Mouse (Mus musculus) embryonic facial prominence, embryonic 11.5 days (tissue): Measurements from ENCODE around the gene Olfr987. TPM values are rescaled to one million over a fixed set of nuclear protein-coding genes. Genes with fewer than 3 reads are reported as not detected.
"Not testable (repeated sequence)": the region's sequence is repeated elsewhere in the genome, so short reads cannot be mapped to it uniquely, and the experiment has no call there.

ENCODE experiments used
- ATAC-seq: fragments of 200-750 bp; cut with Nextera tagmentation; replicated peaks from 2 replicates; pipeline ENCODE4 v1.8.0; 2017; ENCODE audit warnings: low read depth; ENCODE audit not compliant: insufficient number of reproducible peaks, low FRiP score, low TSS enrichment
- DNase-seq: peaks from one replicate; pipeline ENCODE4 v3.0.0-alpha.2; 2015; ENCODE audit warnings: low spot score
- H3K27ac ChIP-seq: fragments of 300-500 bp; sonication (generic); replicated peaks from 2 replicates; pipeline ENCODE4 v1.5.1; 2014; ENCODE audit warnings: mild to moderate bottlenecking, low read depth, low read length, control low read depth
- H3K27me3 ChIP-seq: fragments of 300-500 bp; sonication (generic); 2 replicates; pipeline ENCODE4 v1.6.1; 2014; ENCODE audit warnings: mild to moderate bottlenecking, low read length, moderate library complexity, mixed read lengths; ENCODE audit not compliant: control insufficient read depth, insufficient read depth
- H3K36me3 ChIP-seq: fragments of 300-500 bp; sonication (generic); replicated peaks from 2 replicates; pipeline ENCODE4 v1.6.1; 2014; ENCODE audit warnings: low read depth, mild to moderate bottlenecking, low read length, moderate library complexity, mixed read lengths; ENCODE audit not compliant: control insufficient read depth, insufficient read depth
- H3K4me1 ChIP-seq: fragments of 300-500 bp; sonication (generic); 2 replicates; pipeline ENCODE4 v1.6.1; 2014; ENCODE audit warnings: low read length, mixed read lengths; ENCODE audit not compliant: control insufficient read depth, insufficient read depth
- H3K4me2 ChIP-seq: fragments of 300-500 bp; sonication (generic); 2 replicates; pipeline ENCODE4 v1.6.1; 2014; ENCODE audit warnings: low read depth, mild to moderate bottlenecking, control low read depth, low read length, moderate library complexity
- H3K4me3 ChIP-seq: fragments of 300-500 bp; sonication (generic); 2 replicates; pipeline ENCODE4 v1.5.1; 2014; ENCODE audit warnings: low read depth, low read length, control low read depth
- H3K9ac ChIP-seq: fragments of 300-500 bp; sonication (generic); replicated peaks from 2 replicates; pipeline ENCODE4 v1.6.1; 2014; ENCODE audit warnings: mild to moderate bottlenecking, control low read depth, low read length
- H3K9me3 ChIP-seq: fragments of 300-500 bp; sonication (generic); replicated peaks from 2 replicates; pipeline ENCODE4 v1.6.1; 2016; ENCODE audit warnings: mild to moderate bottlenecking, low read length, inconsistent platforms, mixed read lengths; ENCODE audit not compliant: control insufficient read depth
- WGBS: fragments of 180-500 bp; shearing (Covaris S2); extraction: QIAGEN DNeasy Blood & Tissue Kit; methylation state at CpG from one replicate; pipeline ENCODE4 v1.1.7; 2014; 5-methylcytosine and 5-hydroxymethylcytosine counted together
- polyA plus RNA-seq: library from polyadenylated mRNA; unstranded; fragments of >200 nt; fragmentation: Nextera tagmentation; extraction: Ambion mirVana; gene quantifications from 2 replicates; pipeline ENCODE4 v1.2.1, GENCODE M21; 2014

Olfr987 gene
- not detected in 2 replicates for polyA plus RNA-seq

DNA sequence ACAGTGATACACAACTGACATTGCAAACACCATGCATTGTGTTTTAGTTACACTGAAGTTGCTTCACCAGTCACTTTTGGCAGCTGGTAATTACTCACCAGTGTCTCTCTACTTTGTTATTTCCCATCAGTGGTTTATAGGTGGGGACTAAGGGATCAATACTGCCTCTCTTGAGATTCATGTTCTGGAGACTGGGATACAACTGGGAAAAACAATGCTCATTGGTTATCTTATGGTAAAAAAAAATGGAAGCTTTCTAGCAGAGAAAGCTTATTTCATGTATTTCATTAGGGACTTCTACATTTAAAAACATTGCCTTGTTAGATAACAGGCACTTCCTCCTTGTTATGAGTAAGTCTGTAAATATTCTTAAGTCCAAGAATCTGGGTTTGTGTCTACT lies at the start of gene Olfr987:
TSS of gene Olfr987 (minus strand) at position 101 of the 400 bp plus-strand sequence.
- not testable (repeated sequence) for H3K4me2 ChIP-seq, H3K27me3 ChIP-seq, ATAC-seq, H3K9me3 ChIP-seq, H3K4me3 ChIP-seq, H3K4me1 ChIP-seq, H3K9ac ChIP-seq, H3K27ac ChIP-seq, DNase-seq, H3K36me3 ChIP-seq

DNA sequence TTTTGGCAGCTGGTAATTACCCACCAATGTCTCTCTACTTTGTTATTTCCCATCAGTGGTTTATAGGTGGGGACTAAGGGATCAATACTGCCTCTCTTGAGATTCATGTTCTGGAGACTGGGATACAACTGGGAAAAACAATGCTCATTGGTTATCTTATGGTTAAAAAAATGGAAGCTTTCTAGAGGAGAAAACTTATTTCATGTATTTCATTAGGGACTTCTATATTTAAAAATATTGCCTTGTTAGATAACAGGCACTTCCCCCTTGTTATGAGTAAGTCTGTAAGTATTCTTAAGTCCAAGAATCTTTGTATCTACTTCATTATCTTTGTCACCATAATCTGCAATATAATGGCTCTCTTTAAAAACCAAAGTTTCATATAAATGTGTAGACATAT lies 24.0 kb upstream of the Olfr987 start, which contains the start of gene Olfr988:
TSS of gene Olfr988 (minus strand) at position 101 of the 400 bp plus-strand sequence.
- not testable (repeated sequence) for ATAC-seq, H3K9ac ChIP-seq, H3K4me2 ChIP-seq, H3K27ac ChIP-seq, H3K4me1 ChIP-seq, H3K9me3 ChIP-seq, H3K4me3 ChIP-seq, DNase-seq, H3K36me3 ChIP-seq, H3K27me3 ChIP-seq

DNA sequence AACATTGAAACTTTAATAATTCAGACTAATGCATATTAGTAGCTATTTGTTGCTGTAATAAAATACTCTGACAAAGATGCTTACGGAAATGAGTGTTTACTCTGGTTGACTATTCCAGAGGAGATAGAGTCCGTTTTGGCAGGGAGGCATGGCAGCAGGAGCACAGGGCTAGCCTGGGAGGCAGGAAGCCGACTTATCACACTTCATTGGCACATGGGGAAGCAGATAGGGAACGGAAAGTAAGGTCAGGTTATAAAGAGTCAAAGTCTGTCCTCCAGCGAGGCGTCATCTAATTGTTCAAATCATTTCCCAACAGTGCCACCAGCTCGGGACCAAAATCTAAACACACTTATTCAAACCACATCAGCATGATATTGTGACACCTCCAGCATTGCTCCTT lies 857 bp upstream of the Olfr987 start:
- Histone ChIP-seq H3K4me3 (no peak overlapping the region), H3K27ac (no peak overlapping the region), H3K27me3 (no peaks in the 10 kb centered on the region), H3K4me1 (no peaks in the 10 kb centered on the region), H3K36me3 (no peaks in the 10 kb centered on the region), H3K4me2 (no peak overlapping the region), H3K9ac (no peak overlapping the region), H3K9me3 (no peaks in the 10 kb centered on the region)
- ATAC-seq (no peak), DNase-seq (no peak)
- WGBS = 81% methylated on average over 7 of the region's 7 CpGs

DNA sequence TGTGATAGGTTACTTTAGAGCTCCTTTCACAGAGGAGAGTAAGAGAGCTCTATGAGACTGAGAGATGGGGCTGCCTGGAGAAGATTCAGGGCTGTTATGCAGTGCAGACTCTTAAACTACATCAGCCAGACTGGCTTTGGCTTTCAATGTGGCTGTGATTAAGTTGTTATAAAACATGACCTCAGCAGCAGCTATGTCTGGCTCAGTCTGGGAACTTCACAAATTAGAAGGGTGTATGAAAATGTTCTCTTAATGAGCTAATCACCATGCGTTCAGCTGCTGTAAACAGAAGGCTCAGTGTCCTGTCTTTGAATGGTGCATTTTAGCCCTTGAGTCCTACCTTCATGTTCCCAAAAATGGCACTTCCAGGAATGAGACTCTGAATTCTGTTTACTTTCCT lies 20.0 kb downstream of the Olfr987 start:
- ATAC-seq (no peak), DNase-seq (peak; percentile 36)
- no peaks in the 10 kb centered on the region for H3K36me3 ChIP-seq
- H3K27ac ChIP-seq = no peak overlapping the region
- H3K4me2 ChIP-seq = no peak overlapping the region
- H3K27me3 ChIP-seq = no peaks in the 10 kb centered on the region
- no peaks in the 10 kb centered on the region for H3K9me3 ChIP-seq
- H3K4me3 ChIP-seq = no peak overlapping the region
- H3K9ac ChIP-seq = no peak overlapping the region
- 47% methylated on average over 1 of the region's 1 CpGs for WGBS
- no peaks in the 10 kb centered on the region for H3K4me1 ChIP-seq

DNA sequence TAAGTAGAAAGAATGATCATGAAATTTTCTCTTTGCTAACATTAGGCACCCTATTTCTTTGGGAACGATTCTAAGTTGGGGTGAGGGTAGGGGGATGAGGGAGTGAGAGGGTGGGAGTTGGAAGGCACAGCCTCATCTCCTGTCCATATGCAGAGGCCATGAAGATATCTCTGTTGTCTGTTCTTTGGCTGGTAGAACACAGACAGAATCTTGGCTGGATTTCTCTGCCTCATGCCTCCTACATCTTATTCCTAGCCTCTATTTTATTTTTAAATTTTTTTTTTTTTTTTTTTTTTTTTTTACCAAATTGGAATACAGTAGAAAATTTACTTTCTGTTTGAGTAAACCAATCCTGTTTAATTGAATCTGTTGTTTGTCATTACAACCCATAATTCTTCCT lies 53.7 kb downstream of the Olfr987 start:
- no peak overlapping the region for H3K4me3 ChIP-seq
- no peak overlapping the region for H3K9ac ChIP-seq
- DNase-seq = no peak
- no peaks in the 10 kb centered on the region for H3K4me1 ChIP-seq
- H3K27ac ChIP-seq = no peak overlapping the region
- H3K36me3 ChIP-seq = no peaks in the 10 kb centered on the region
- H3K9me3 ChIP-seq = no peaks in the 10 kb centered on the region
- ATAC-seq = no peak
- H3K4me2 ChIP-seq = no peak overlapping the region
- no peaks in the 10 kb centered on the region for H3K27me3 ChIP-seq
- 61% methylated on average over 1 of the region's 1 CpGs for WGBS

DNA sequence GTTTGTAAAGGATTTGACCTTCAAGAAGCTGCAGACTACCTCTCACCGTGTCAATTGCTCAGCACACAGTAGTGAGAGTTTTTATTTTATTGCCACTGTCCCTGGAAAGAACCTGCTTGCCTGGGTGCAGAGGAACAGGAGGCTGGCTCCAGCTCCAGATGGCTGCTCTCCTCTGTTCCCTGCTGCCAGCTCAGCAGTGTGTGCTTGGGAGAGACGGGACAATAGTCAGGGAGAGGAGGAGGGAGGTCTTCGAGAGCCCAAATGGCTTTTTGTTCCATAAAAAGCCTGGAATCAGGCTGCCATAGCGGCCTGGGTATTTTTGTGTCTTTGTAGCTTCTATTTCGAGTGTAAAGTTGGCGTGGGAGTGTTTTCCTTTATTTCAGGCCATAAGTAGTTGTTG lies 54.5 kb downstream of the Olfr987 start:
- Histone ChIP-seq H3K4me3 (no peak overlapping the region), H3K36me3 (no peaks in the 10 kb centered on the region), H3K27ac (no peak overlapping the region), H3K27me3 (no peaks in the 10 kb centered on the region), H3K4me1 (no peaks in the 10 kb centered on the region), H3K4me2 (no peak overlapping the region), H3K9ac (no peak overlapping the region), H3K9me3 (no peaks in the 10 kb centered on the region)
- 51% methylated on average over 6 of the region's 6 CpGs for WGBS
- ATAC-seq (no peak), DNase-seq (no peak)

DNA sequence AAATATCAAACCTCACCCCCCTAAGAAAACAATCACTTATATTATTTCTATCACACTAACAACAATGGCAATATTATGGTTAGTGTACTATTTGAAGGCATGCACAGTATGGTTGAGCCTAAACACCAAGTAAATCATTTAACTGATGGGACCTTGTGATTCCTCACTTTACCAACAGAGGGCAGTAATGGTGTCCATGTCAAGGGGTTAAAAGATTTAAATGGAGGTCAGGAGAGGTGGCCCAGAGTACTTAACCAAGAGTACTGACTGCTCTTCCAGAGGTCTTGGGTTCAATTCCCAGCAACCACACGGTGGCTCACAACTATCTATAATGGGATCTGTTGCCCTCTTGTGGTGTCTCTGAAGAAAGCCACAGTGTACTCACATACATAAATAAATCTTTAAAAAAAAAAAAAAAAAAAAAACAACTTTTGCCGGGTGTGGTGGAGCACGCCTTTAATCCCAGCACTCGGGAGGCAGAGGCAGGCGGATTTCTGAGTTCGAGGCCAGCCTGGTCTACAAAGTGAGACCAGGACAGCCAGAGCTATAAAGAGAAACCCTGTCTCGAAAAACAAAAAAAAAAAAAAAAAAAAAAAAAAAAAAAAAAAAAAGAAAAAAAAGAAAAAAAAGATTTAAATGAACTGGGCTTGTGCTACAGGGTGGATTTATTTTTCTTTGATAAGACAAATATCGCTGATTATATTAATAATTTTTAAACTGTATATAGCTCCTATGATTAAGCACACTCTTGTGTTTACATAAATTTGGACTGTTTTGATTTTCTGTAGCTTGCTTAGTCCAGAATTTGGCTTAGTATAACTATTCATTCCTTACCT lies 55.3 kb downstream of the Olfr987 start:
- Histone ChIP-seq H3K4me3 (no peak overlapping the region), H3K27ac (no peak overlapping the region), H3K4me1 (no peaks in the 10 kb centered on the region), H3K36me3 (no peaks in the 10 kb centered on the region), H3K4me2 (no peak overlapping the region), H3K9me3 (no peaks in the 10 kb centered on the region), H3K27me3 (no peaks in the 10 kb centered on the region), H3K9ac (no peak overlapping the region)
- WGBS = 81% methylated on average over 8 of the region's 8 CpGs
- no peak for ATAC-seq
- DNase-seq = no peak

GRCm38 (mm10) chr2:85281023-85281422 lies 58.1 kb downstream of the Olfr987 start:
- H3K4me3 ChIP-seq = no peak overlapping the region
- no peak overlapping the region for H3K9ac ChIP-seq
- WGBS = 71% methylated on average over 4 of the region's 4 CpGs
- DNase-seq = no peak
- no peaks in the 10 kb centered on the region for H3K4me1 ChIP-seq
- H3K4me2 ChIP-seq = no peak overlapping the region
- H3K27me3 ChIP-seq = no peaks in the 10 kb centered on the region
- no peak overlapping the region for H3K27ac ChIP-seq
- H3K36me3 ChIP-seq = no peaks in the 10 kb centered on the region
- H3K9me3 ChIP-seq = no peaks in the 10 kb centered on the region
- ATAC-seq = no peak
